Mouse (Mus musculus): ENCODE measurements around the gene Ccl4.

Gene Ccl4

GRCm38 (mm10) chr11:83662204-83662603 is at the start of gene Ccl4:
Gene Ccl4, plus strand, starts transcription at chr11:83662584.
- no peak for DNase-seq (ENCODE audit: low spot score in 2 of 2)

GRCm38 (mm10) chr11:83616586-83616985 is 45.8 kb upstream of the Ccl4 start:
- no peak for DNase-seq (ENCODE audit: low spot score in 2 of 2)

- DNase-seq (ENCODE audit: low spot score in 2 of 2): no peak
Measured at GRCm38 (mm10) chr11:83618238-83618637, 44.1 kb upstream of the Ccl4 start.

GRCm38 (mm10) chr11:83619037-83619436 is 43.3 kb upstream of the Ccl4 start:
- DNase-seq (ENCODE audit: low spot score in 2 of 2): no peak

GRCm38 (mm10) chr11:83623586-83623985 is 38.8 kb upstream of the Ccl4 start:
- DNase-seq (ENCODE audit: low spot score in 2 of 2): no peak

GRCm38 (mm10) chr11:83628808-83629207 is 33.6 kb upstream of the Ccl4 start:
- no peak for DNase-seq (ENCODE audit: low spot score in 2 of 2)

- no peak for DNase-seq (ENCODE audit: low spot score in 2 of 2)
Measured at GRCm38 (mm10) chr11:83630630-83631029, 31.8 kb upstream of the Ccl4 start.

- no peak for DNase-seq (ENCODE audit: low spot score in 2 of 2)
Measured at GRCm38 (mm10) chr11:83631065-83631464, 31.3 kb upstream of the Ccl4 start.

GRCm38 (mm10) chr11:83632744-83633143 is 29.6 kb upstream of the Ccl4 start:
- DNase-seq (ENCODE audit: low spot score in 2 of 2): peak in 1 of 2 experiments; percentile 9

- peak in 1 of 2 experiments; percentile 12 for DNase-seq (ENCODE audit: low spot score in 2 of 2)
Measured at GRCm38 (mm10) chr11:83634425-83634824, 28.0 kb upstream of the Ccl4 start.

- DNase-seq (ENCODE audit: low spot score in 2 of 2): no peak
Measured at GRCm38 (mm10) chr11:83634898-83635297, 27.5 kb upstream of the Ccl4 start.

- no peak for DNase-seq (ENCODE audit: low spot score in 2 of 2)
Measured at GRCm38 (mm10) chr11:83636742-83637235, 25.6 kb upstream of the Ccl4 start.

GRCm38 (mm10) chr11:83638934-83639333 is 23.4 kb upstream of the Ccl4 start:
- no peak for DNase-seq (ENCODE audit: low spot score in 2 of 2)

GRCm38 (mm10) chr11:83639533-83639932 is 22.9 kb upstream of the Ccl4 start:
- no peak for DNase-seq (ENCODE audit: low spot score in 2 of 2)

GRCm38 (mm10) chr11:83640141-83640540 is 22.2 kb upstream of the Ccl4 start:
- DNase-seq (ENCODE audit: low spot score in 2 of 2): no peak

GRCm38 (mm10) chr11:83641216-83641615 is 21.2 kb upstream of the Ccl4 start:
- no peak for DNase-seq (ENCODE audit: low spot score in 2 of 2)

- DNase-seq (ENCODE audit: low spot score in 2 of 2): no peak
Measured at GRCm38 (mm10) chr11:83645521-83645920, 16.9 kb upstream of the Ccl4 start, which contains the start of gene Rpl9-ps1. Gene Rpl9-ps1, minus strand, starts transcription at chr11:83645621.

- DNase-seq (ENCODE audit: low spot score in 2 of 2): no peak
Measured at GRCm38 (mm10) chr11:83646356-83647149, 15.8 kb upstream of the Ccl4 start.

- DNase-seq (ENCODE audit: low spot score in 2 of 2): no peak
Measured at GRCm38 (mm10) chr11:83649305-83649841, 13.0 kb upstream of the Ccl4 start, which contains the start of gene Ccl3. Gene Ccl3, minus strand, starts transcription at chr11:83649355.

GRCm38 (mm10) chr11:83654606-83655005 is 7.8 kb upstream of the Ccl4 start:
- no peak for DNase-seq (ENCODE audit: low spot score in 2 of 2)

- DNase-seq (ENCODE audit: low spot score in 2 of 2): no peak
Measured at GRCm38 (mm10) chr11:83657508-83657907, 4.9 kb upstream of the Ccl4 start.

GRCm38 (mm10) chr11:83658797-83659196 is 3.6 kb upstream of the Ccl4 start:
- no peak for DNase-seq (ENCODE audit: low spot score in 2 of 2)

GRCm38 (mm10) chr11:83663532-83663931 is 1.1 kb downstream of the Ccl4 start:
- no peak for DNase-seq (ENCODE audit: low spot score in 2 of 2)
